Mouse (Mus musculus): ENCODE results near the gene Uqcc2. TPM values are rescaled to one million over a fixed set of nuclear protein-coding genes. Genes with fewer than 3 reads are reported as not detected.

The Uqcc2 gene
- total RNA-seq (2012; rRNA removed) (198 and 208 TPM in 2 replicates), total RNA-seq (2014; rRNA removed) (240 and 277 TPM in 2 replicates), polyA plus RNA-seq (2012; ENCODE audit: insufficient read length, low read depth) (107 and 126 TPM in 2 replicates)

DNA sequence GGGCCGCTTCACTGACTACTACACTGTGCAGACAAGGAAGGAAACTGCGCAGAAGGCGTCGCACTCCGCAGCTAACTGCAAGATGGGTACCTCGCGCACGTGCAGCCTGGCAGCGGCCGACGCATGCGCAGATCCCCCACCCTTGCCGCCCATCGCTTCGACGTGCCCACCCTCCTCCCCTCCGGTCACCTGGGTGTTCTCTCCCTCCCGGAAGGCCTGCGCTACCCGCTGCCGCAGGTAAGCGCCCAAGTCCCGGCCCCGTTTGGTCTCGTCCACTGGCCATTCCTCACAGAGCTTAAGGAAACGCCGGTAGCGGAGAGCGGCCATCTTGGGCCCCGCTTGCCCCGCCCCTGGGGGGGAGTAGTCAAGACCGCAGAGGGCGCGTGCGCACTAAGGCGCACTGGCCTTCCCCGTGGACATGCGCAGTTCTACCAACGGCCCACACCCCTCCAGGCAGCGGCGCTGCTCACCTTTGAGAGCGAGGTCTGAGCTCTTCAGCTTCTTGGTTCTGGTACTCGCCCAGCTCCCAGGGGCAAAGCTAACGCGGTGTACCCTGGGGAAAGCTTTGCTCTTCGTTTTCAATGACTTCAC, at the start of gene Uqcc2:
TSS of gene Uqcc2 (minus strand) at position 366 of the 591 bp plus-strand sequence.
- peak within 1 kb of the TSS; percentile 59 to 94 (median 64) for H3K4me3 ChIP-seq (replicated peaks in 1 of 3; ENCODE audit: low read depth in 2 of 3, low read length in 2 of 3, poor library complexity in 1 of 3)
- dilution Hi-C loops (cut with MboI; ENCODE audit: extremely low pct_ligation_motif_present, extremely low pct_unique_long_range_greater_than_20kb, low sequenced_read_pairs) = no loop called here
- peaks cover 10 to 38% of the 10 kb centered on the region in 2 experiments for H3K36me3 ChIP-seq (replicated peaks in 1 of 2; ENCODE audit: control insufficient read depth in 1 of 2, insufficient read depth in 1 of 2, low read length in 1 of 2)
- peaks cover 3% of the 10 kb centered on the region for H3K27me3 ChIP-seq (replicated peaks)
- no peaks in the 10 kb centered on the region for H3K79me2 ChIP-seq (replicated peaks; ENCODE audit: control insufficient read depth, extremely low read depth, insufficient read depth, poor library complexity, severe bottlenecking)
- H3K27ac ChIP-seq (ENCODE audit: insufficient read depth, low read depth) = peak within 1 kb of the TSS; percentile 89
- TF ChIP-seq TBP (conservative IDR thresholded peaks at IDR 0.05; ENCODE audit: low read depth, low read length) = peak; percentile 69; the same call in 1 of the 2 replicates
- no peak for TF ChIP-seq UBTF (IDR thresholded peaks at IDR 0.05; ENCODE audit: low read depth, low read length)
- TF ChIP-seq NRF1 (IDR thresholded peaks at IDR 0.05; ENCODE audit: low read depth, low read length) = peak; percentile 84
- no peak for TF ChIP-seq GABPA (IDR thresholded peaks at IDR 0.05; ENCODE audit: insufficient replicate concordance, low read depth, low read length)
- no peak for TF ChIP-seq PAX5 (IDR thresholded peaks at IDR 0.05; ENCODE audit: low read length)
- TF ChIP-seq CHD2 (IDR thresholded peaks at IDR 0.05; ENCODE audit: low read length) = no peak
- TF ChIP-seq ZKSCAN1 (IDR thresholded peaks at IDR 0.05; ENCODE audit: borderline replicate concordance, low read depth, low read length) = no peak
- no peak for TF ChIP-seq E2F4 (IDR thresholded peaks at IDR 0.05; ENCODE audit: insufficient replicate concordance, low read depth, low read length)
- TF ChIP-seq MYC (IDR thresholded peaks at IDR 0.05; ENCODE audit: low read depth, low read length) = peak; percentile 77
- TF ChIP-seq RAD21 (IDR thresholded peaks at IDR 0.05; ENCODE audit: low read depth, low read length) = peak; percentile 91
- peak; percentile 95 for TF ChIP-seq MAZ (IDR thresholded peaks at IDR 0.05; ENCODE audit: low read depth, low read length)
- TF ChIP-seq MEF2A (IDR thresholded peaks at IDR 0.05; ENCODE audit: borderline replicate concordance, low read depth, low read length) = peak; percentile 57; the same call in 1 of the 2 replicates
- TF ChIP-seq RCOR1 (conservative IDR thresholded peaks at IDR 0.05; ENCODE audit: low read depth, low read length) = no peak; the same call in 1 of the 2 replicates
- peak; percentile 96 for TF ChIP-seq BHLHE40 (IDR thresholded peaks at IDR 0.05; ENCODE audit: low read depth, low read length)
- TF ChIP-seq CHD1 (IDR thresholded peaks at IDR 0.05; ENCODE audit: low read depth, low read length) = 0 out of 2 replicates have a peak, but pooled peaks have one; percentile 35
- TF ChIP-seq JUN (IDR thresholded peaks at IDR 0.05; ENCODE audit: insufficient read depth, low read depth, low read length) = no peak
- TF ChIP-seq MAX (IDR thresholded peaks at IDR 0.05; ENCODE audit: low read length) = peak; percentile 99
- peak; percentile 56 for TF ChIP-seq IRF4 (IDR thresholded peaks at IDR 0.05; ENCODE audit: low read depth, low read length)
- TF ChIP-seq JUND (conservative IDR thresholded peaks at IDR 0.05; ENCODE audit: low read depth, low read length) = no peak
- peak; percentile 75 for TF ChIP-seq SMC3 (IDR thresholded peaks at IDR 0.05; ENCODE audit: low read depth, low read length)
- 0 out of 2 replicates have a peak, but pooled peaks have one; percentile 2 for TF ChIP-seq USF1 (IDR thresholded peaks at IDR 0.05; ENCODE audit: low read depth, low read length)
- peak; percentile 34 for TF ChIP-seq MXI1 (IDR thresholded peaks at IDR 0.05; ENCODE audit: low read depth, low read length)
- TF ChIP-seq NELFE (IDR thresholded peaks at IDR 0.05; ENCODE audit: low read depth, low read length) = peak; percentile 90
- 0 out of 2 replicates have a peak, but pooled peaks have one; percentile 11 for TF ChIP-seq ZNF384 (IDR thresholded peaks at IDR 0.05; ENCODE audit: low read depth, low read length)
- TF ChIP-seq SIN3A (IDR thresholded peaks at IDR 0.05; ENCODE audit: low read length) = 0 out of 2 replicates have a peak, but pooled peaks have one; percentile 29
- peak; percentile 88 for TF ChIP-seq POLR2A (IDR thresholded peaks at IDR 0.05; ENCODE audit: low read depth, low read length)
- peak; percentile 58; the same call in 1 of the 2 replicates for TF ChIP-seq ELF1 (IDR thresholded peaks at IDR 0.05; ENCODE audit: low read depth, low read length)
- peak; percentile 41; the same call in 1 of the 2 replicates for TF ChIP-seq ETS1 (conservative IDR thresholded peaks at IDR 0.05; ENCODE audit: low read depth, low read length)
- peak; percentile 68 for TF ChIP-seq ZMIZ1 (IDR thresholded peaks at IDR 0.05; ENCODE audit: low read depth, low read length)
- peak; percentile 64 for TF ChIP-seq ZC3H11A (IDR thresholded peaks at IDR 0.05; ENCODE audit: low read depth, low read length)
- peak; percentile 40; the same call in 1 of the 2 replicates for TF ChIP-seq USF2 (conservative IDR thresholded peaks at IDR 0.05; ENCODE audit: low read depth, low read length)
- 0 out of 2 replicates have a peak, but pooled peaks have one; percentile 24 for TF ChIP-seq KAT2A (IDR thresholded peaks at IDR 0.05; ENCODE audit: insufficient replicate concordance, low read length)
- 0 out of 2 replicates have a peak, but pooled peaks have one; percentile 23 for TF ChIP-seq EP300 (IDR thresholded peaks at IDR 0.05; ENCODE audit: low read length)
- peak; percentile 82 for TF ChIP-seq TCF12 (IDR thresholded peaks at IDR 0.05; ENCODE audit: low read depth, low read length)
- TF ChIP-seq MAFK (IDR thresholded peaks at IDR 0.05; ENCODE audit: insufficient replicate concordance, low read length) = no peak
- TF ChIP-seq CTCF (conservative IDR thresholded peaks at IDR 0.05 in 1 of 2, IDR thresholded peaks at IDR 0.05 in 1 of 2; ENCODE audit: low read depth in 2 of 2, low read length in 2 of 2) = peak in 1 of 2 experiments; percentile 85; a peak in 2 of 4 replicates
- TF ChIP-seq HCFC1 (IDR thresholded peaks at IDR 0.05; ENCODE audit: low read depth, low read length) = peak; percentile 62
- TF ChIP-seq POLR2AphosphoS2 (IDR thresholded peaks at IDR 0.05; ENCODE audit: low read depth, low read length) = peak; percentile 76; the same call in 1 of the 2 replicates
- in situ Hi-C loops (cut with MboI; ENCODE audit: low pct_ligation_motif_present, low pct_unique_long_range_greater_than_20kb, low sequenced_read_pairs) = loop anchor here (5.0 kb wide), 1 partner anchor 384 kb away; no protein-coding TSS in a partner anchor
- H3K9me3 ChIP-seq (replicated peaks; ENCODE audit: low read length) = no peaks in the 10 kb centered on the region
- peaks cover 22 to 40% of the 10 kb centered on the region in 2 experiments for H3K4me1 ChIP-seq (ENCODE audit: control insufficient read depth in 1 of 2, insufficient read depth in 2 of 2)
- H3K9ac ChIP-seq (ENCODE audit: insufficient read depth, low read depth) = peak within 1 kb of the TSS; percentile 91
- peak within 1 kb of the TSS; percentile 48 for H3K4me2 ChIP-seq (ENCODE audit: insufficient read depth, low read depth, poor library complexity, severe bottlenecking)
- peak; percentile 96 for DNase-seq (ENCODE audit: extremely low read depth)

Measured in CH12.LX (cell line).